Mouse (Mus musculus): ENCODE measurements around the gene Il1r1. TPM values are rescaled to one million over a fixed set of nuclear protein-coding genes. Genes with fewer than 3 reads are reported as not detected.

The Il1r1 gene
- polyA plus RNA-seq, 1 experiment from 2014 or later: 12.9 TPM

DNA sequence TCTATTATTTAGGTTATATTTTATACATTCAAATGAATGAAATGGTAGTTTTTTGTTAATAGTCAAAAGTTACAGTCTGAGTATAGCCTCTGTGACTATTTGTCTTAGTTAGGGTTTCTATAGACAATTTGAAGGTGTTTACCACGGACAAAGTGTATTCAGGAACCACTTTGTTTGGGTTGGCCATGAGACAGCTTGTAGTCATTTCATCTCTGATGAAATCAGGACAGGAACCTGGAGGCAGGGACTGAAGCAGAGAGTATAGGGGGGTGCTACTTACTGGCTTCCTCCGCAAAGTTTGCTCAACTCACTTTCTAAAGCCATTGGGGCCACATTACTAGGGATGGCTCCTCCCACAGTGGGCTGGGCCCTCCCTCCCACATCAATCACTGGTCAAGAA, 86.7 kb downstream of the Il1r1 start:
- no peaks in the 10 kb centered on the region for H3K4me1 ChIP-seq
- no peak overlapping the region for H3K4me3 ChIP-seq
- H3K36me3 ChIP-seq: peaks cover 6% of the 10 kb centered on the region; the same call in 1 of the 2 replicates
- no peaks in the 10 kb centered on the region for H3K9me3 ChIP-seq
- WGBS: 78% methylated on average over 2 of the region's 2 CpGs
- H3K27me3 ChIP-seq (ENCODE audit: insufficient read depth, poor library complexity, severe bottlenecking): no peaks in the 10 kb centered on the region
- DNase-seq (ENCODE audit: low spot score): no peak
- H3K27ac ChIP-seq: no peak overlapping the region

DNA sequence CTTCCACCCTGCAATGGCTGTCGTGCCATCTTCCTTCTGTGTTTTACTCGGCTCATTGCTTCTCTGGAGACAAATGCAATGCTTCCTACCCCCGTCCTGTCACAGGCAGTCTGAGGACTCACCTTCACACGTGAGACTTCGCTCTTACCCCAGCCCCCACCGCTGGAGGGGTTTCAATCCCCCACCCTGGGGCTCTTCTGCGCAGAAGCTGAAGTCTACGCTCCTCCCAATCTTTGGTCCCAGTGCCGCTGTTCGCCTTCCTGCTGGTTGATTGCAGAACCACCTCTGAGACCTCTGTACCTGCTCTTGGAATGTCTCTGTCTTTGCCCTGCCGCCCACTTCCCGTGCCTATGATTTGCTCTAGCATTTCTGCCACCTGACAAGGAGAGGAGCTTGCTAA, 89.1 kb downstream of the Il1r1 start:
- peaks cover 6% of the 10 kb centered on the region; the same call in 1 of the 2 replicates for H3K36me3 ChIP-seq
- H3K27me3 ChIP-seq (ENCODE audit: insufficient read depth, poor library complexity, severe bottlenecking): no peaks in the 10 kb centered on the region
- no peaks in the 10 kb centered on the region for H3K4me1 ChIP-seq
- 78% methylated on average over 12 of the region's 12 CpGs for WGBS
- no peak for DNase-seq (ENCODE audit: low spot score)
- no peaks in the 10 kb centered on the region for H3K9me3 ChIP-seq
- no peak overlapping the region for H3K27ac ChIP-seq
- no peak overlapping the region for H3K4me3 ChIP-seq

DNA sequence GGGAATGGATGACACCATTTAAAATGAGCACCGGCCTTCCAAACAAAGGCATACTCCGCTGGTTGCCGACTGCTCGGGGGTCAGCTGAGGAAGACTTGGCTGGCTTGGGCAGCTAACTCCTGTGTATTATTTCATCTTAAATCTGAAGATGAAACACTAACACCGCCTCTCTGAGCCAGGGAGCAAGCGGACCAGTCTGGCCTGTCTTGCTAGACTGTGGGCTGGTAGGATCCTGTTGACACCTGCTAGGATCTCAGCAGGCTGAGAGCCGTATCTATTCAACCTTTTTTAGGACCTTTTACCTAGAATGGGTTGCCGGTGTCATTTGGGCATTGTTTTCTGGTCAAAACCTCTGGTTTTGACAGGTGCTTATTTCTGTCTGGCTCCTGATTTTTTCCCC, 92.8 kb downstream of the Il1r1 start:
- no peak overlapping the region for H3K27ac ChIP-seq
- H3K27me3 ChIP-seq (ENCODE audit: insufficient read depth, poor library complexity, severe bottlenecking): no peaks in the 10 kb centered on the region
- DNase-seq (ENCODE audit: low spot score): no peak
- peaks cover 6% of the 10 kb centered on the region; the same call in 1 of the 2 replicates for H3K36me3 ChIP-seq
- H3K9me3 ChIP-seq: no peaks in the 10 kb centered on the region
- WGBS: 87% methylated on average over 8 of the region's 8 CpGs
- no peak overlapping the region for H3K4me3 ChIP-seq
- H3K4me1 ChIP-seq: peaks cover 6% of the 10 kb centered on the region; the same call in 1 of the 2 replicates

DNA sequence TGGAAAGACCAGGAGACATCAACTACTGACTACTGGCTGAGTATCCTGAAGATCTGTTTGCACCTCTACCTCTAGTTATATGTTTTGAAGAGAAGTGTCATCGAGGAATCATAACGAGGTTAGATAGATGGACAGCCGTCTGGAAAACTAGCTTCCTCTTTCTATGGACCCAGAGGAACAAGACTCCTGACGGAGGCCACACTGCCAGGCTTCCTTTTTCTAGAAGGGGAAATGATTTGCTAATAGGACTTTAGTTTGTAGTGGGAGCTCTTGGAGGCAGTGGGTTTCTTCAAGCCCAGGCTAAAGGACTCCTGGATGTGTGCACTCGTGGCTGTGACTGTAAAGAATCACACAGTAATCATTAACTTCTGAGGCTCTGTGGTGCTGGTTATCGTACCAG, 96.9 kb downstream of the Il1r1 start:
- no peak overlapping the region for H3K4me3 ChIP-seq
- 73% methylated on average over 6 of the region's 6 CpGs for WGBS

DNA sequence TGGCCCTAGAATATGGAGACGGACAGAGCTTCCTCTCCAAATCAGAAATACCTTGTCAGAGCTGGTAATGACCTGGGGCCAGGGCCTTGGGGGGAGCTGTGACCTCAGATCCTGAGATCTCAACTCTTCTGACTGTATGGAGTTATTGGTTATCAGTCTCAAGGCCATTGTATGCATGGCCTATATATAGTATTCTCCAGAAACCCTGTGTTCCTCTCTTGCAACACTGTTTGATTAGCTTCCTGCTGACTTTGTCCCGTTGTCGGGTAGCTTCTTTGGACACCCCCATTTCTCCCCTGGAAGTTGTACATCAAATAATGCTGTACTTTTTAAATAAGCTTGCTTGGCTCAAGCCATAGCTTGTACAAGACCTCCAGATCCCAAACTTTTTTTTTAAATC, 97.7 kb downstream of the Il1r1 start:
- Histone ChIP-seq H3K4me3 (no peak overlapping the region), H3K36me3 (no peaks in the 10 kb centered on the region), H3K27me3 (ENCODE audit: insufficient read depth, poor library complexity, severe bottlenecking) (peaks cover 30% of the 10 kb centered on the region), H3K9me3 (no peaks in the 10 kb centered on the region), H3K27ac (no peak overlapping the region), H3K4me1 (peaks cover 17% of the 10 kb centered on the region)
- no peak for DNase-seq (ENCODE audit: low spot score)
- WGBS: 81% methylated on average over 3 of the region's 3 CpGs

More for the DNA sequence above, 96.9 kb downstream of the Il1r1 start:
- H3K9me3 ChIP-seq: no peaks in the 10 kb centered on the region
- H3K4me1 ChIP-seq: peaks cover 17% of the 10 kb centered on the region
- H3K36me3 ChIP-seq: no peaks in the 10 kb centered on the region
- H3K27me3 ChIP-seq (ENCODE audit: insufficient read depth, poor library complexity, severe bottlenecking): peaks cover 25% of the 10 kb centered on the region
- H3K27ac ChIP-seq: no peak overlapping the region
- DNase-seq (ENCODE audit: low spot score): no peak

DNA sequence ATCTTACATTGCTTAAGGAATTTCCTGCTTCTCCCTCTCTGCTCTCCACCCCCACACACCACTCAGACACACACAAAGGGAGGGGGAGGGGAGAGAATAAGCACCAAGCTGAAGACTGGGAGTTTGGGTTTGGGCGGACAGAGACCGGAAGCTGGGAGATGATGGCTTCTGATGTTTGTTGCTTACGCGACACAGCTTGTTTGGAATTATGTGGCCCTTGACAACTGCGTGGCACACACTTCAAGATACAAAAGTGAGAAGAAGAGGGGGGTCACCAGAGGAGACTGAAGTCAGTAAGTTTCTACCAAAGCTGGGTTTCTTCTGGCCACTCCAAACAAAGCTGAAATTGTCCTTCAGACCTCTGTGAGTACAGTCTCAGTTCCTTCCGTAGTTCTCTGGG, 99.6 kb downstream of the Il1r1 start, which contains the start of gene Il1rl2:
TSS of gene Il1rl2 (plus strand) at position 154 of the 400 bp plus-strand sequence.
- Histone ChIP-seq H3K9me3 (no peaks in the 10 kb centered on the region), H3K27ac (peak within 1 kb of the TSS; percentile 36; the same call in 1 of the 2 replicates), H3K27me3 (ENCODE audit: insufficient read depth, poor library complexity, severe bottlenecking) (peaks cover 37% of the 10 kb centered on the region), H3K4me3 (peak within 1 kb of the TSS; percentile 55), H3K36me3 (no peaks in the 10 kb centered on the region), H3K4me1 (peaks cover 17% of the 10 kb centered on the region)
- DNase-seq (ENCODE audit: low spot score): no peak
- 33% methylated on average over 6 of the region's 6 CpGs for WGBS

DNA sequence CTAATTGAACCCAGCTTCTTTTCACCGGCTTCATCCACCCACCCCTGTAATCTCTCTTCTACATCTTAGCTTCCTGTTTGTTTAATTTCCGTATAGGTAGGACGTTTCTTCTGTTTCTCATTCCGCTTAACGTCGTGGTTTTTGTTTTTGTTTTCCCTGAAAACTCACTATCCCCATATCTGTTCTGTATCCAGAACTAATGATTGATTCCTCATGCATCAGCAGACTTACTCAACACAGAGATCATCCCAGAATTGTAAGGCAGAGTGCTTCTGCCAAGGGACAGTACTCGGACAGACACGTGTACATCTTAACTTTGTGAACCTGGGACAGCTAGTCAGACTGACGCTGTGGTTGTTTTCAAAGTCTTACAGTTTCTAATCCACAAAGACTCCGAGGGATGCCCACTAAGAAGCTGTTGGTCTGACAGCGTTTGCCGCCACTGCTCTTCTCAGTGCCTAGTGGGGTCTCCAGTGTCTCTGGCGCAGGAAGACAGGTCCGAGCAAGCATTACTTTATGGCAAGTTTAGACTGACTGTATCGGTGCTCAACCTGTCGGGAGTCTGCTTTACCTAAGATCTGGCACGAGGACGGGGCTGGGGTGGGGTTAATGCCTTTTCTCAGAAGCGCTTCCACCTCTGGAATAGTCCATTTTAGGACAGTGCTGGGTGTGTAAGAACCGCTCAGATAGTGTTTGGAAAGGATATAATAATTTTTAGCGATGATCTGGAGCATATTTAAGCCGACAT, 100.2 kb downstream of the Il1r1 start:
- 0 out of 2 replicates have a peak overlapping the region, but pooled peaks have one; percentile 36 for H3K27ac ChIP-seq
- H3K9me3 ChIP-seq: no peaks in the 10 kb centered on the region
- H3K36me3 ChIP-seq: no peaks in the 10 kb centered on the region
- H3K27me3 ChIP-seq (ENCODE audit: insufficient read depth, poor library complexity, severe bottlenecking): peaks cover 37% of the 10 kb centered on the region
- DNase-seq (ENCODE audit: low spot score): no peak
- peaks cover 15% of the 10 kb centered on the region for H3K4me1 ChIP-seq
- peak overlapping the region; percentile 55 for H3K4me3 ChIP-seq
- WGBS: 7% methylated on average over 22 of the region's 22 CpGs

DNA sequence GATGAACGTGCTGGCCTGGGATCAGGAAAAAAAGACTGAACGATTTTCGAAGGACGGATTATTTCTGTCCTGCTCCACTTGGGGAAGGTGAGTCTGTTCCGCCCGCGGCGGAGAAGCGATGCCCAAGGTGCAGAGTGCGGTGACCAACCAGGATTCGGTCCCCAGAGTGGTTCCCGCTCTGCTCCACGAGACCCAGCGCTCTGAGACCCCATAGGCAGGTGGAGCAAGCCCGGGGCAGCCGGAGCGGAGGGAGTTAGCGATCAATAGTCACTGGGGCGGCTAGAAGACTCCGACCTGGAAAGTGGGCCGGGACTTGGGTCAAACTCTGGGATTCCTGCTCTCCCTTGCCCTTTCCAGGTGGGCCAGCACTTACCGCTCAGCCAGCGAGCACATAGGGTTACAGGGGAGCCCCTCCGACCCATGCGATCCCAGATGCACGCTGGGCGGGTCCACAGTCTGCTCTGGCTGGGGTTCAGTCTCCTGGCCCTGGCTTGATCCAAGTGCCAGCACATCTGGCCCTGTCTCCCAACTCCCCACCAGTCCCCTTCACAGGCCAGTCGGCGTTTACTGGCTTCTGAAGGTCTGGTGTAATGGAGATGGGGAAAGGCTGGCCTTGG, 100.9 kb downstream of the Il1r1 start:
- Histone ChIP-seq H3K27ac (no peak overlapping the region), H3K9me3 (no peaks in the 10 kb centered on the region), H3K27me3 (ENCODE audit: insufficient read depth, poor library complexity, severe bottlenecking) (peaks cover 37% of the 10 kb centered on the region), H3K4me1 (peaks cover 11% of the 10 kb centered on the region), H3K36me3 (no peaks in the 10 kb centered on the region), H3K4me3 (peak overlapping the region; percentile 55)
- 2% methylated on average over 29 of the region's 29 CpGs for WGBS
- no peak for DNase-seq (ENCODE audit: low spot score)

DNA sequence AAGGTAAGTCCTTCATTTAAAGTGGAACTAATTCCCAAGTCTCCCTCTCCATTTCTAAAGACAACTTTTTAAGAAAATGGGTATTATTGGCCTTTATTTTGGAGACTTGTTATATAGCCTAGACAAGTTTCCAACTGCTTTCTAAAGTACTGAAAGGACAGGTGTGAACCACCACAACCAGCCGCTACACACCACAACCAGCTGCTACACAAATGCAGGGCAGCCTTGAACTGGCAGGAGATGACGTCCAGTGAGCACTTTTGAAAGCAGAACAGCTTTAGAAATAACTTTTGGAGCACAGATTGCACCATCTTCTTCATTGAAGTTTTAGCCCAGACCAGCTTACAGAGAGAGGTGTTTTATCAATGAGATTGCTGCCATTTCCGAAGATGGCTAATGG, 102.7 kb downstream of the Il1r1 start:
- WGBS: 83% methylated on average over 3 of the region's 3 CpGs
- peaks cover 11% of the 10 kb centered on the region for H3K4me1 ChIP-seq
- no peak overlapping the region for H3K27ac ChIP-seq
- H3K36me3 ChIP-seq: no peaks in the 10 kb centered on the region
- H3K27me3 ChIP-seq (ENCODE audit: insufficient read depth, poor library complexity, severe bottlenecking): peaks cover 37% of the 10 kb centered on the region
- no peak for DNase-seq (ENCODE audit: low spot score)
- no peaks in the 10 kb centered on the region for H3K9me3 ChIP-seq
- no peak overlapping the region for H3K4me3 ChIP-seq

DNA sequence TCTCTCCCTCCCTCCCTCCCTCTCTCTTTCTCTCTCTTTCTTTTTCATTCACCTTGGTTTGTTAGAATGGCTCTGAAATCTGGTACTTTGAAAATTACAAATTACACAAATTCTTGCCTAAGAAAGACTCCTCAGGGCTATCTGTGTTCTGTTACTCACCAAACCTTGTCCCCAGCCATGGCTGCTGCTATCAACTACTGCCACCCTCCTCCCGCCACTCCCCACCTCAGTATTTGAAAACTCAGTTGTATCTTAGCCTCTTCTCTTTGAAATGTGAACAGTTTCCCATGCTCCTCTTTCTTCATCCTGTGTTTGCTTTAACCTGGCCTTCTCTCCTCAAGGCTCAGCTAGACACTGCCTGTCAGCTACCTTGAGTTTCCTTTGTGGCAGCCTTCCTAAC, 104.6 kb downstream of the Il1r1 start:
- Histone ChIP-seq H3K36me3 (no peaks in the 10 kb centered on the region), H3K4me1 (peaks cover 11% of the 10 kb centered on the region), H3K4me3 (no peak overlapping the region), H3K9me3 (no peaks in the 10 kb centered on the region), H3K27ac (no peak overlapping the region), H3K27me3 (ENCODE audit: insufficient read depth, poor library complexity, severe bottlenecking) (peaks cover 33% of the 10 kb centered on the region)
- WGBS: 65% methylated on average over 1 of the region's 1 CpGs
- no peak for DNase-seq (ENCODE audit: low spot score)

DNA sequence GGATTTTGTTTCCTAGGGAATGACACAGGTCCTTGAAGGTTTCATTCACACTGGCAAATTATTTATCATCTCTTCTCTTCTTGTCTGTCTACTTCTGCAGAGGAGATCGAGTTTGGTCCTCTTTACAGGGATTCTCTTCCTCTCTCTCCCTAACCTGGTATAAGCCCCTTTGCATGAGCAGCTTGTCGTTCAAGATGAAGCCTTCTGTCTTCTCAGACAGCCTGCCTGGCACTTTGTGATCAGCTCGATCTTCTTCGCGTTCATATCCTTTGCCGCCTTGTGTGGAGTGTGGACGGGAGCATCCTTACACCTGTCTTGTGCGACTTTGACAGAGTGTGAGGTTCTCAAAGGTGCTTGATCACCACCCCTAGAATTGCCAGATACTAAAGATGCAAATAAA, 105.3 kb downstream of the Il1r1 start:
- H3K27me3 ChIP-seq (ENCODE audit: insufficient read depth, poor library complexity, severe bottlenecking): peaks cover 27% of the 10 kb centered on the region
- H3K27ac ChIP-seq: no peak overlapping the region
- no peak for DNase-seq (ENCODE audit: low spot score)
- H3K4me1 ChIP-seq: peaks cover 11% of the 10 kb centered on the region
- 79% methylated on average over 8 of the region's 8 CpGs for WGBS
- no peaks in the 10 kb centered on the region for H3K36me3 ChIP-seq
- no peak overlapping the region for H3K4me3 ChIP-seq
- H3K9me3 ChIP-seq: no peaks in the 10 kb centered on the region

DNA sequence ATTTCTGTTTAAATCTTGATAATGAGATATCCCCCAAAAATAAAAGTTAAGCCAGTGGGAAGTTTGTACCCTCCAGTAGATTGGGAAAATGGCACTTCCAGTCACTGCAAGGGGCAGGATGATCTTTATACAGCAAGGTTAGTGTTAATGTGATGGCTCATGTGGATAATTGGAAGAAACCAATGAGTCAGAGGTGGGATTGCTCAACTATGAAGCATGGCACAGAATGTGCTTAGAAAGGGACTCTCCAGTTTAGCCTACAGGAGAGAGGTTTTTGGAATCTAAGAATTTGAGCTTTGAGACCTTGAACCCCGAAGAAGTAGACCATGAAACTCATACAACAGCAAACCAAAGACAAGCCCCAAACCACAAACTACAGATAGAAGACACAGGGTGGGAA, 114.5 kb downstream of the Il1r1 start:
- no peak overlapping the region for H3K27ac ChIP-seq
- H3K36me3 ChIP-seq: no peaks in the 10 kb centered on the region
- H3K4me1 ChIP-seq: no peaks in the 10 kb centered on the region
- no peak overlapping the region for H3K4me3 ChIP-seq
- WGBS: 78% methylated on average over 1 of the region's 1 CpGs
- DNase-seq (ENCODE audit: low spot score): no peak
- no peaks in the 10 kb centered on the region for H3K27me3 ChIP-seq (ENCODE audit: insufficient read depth, poor library complexity, severe bottlenecking)
- H3K9me3 ChIP-seq: no peaks in the 10 kb centered on the region

DNA sequence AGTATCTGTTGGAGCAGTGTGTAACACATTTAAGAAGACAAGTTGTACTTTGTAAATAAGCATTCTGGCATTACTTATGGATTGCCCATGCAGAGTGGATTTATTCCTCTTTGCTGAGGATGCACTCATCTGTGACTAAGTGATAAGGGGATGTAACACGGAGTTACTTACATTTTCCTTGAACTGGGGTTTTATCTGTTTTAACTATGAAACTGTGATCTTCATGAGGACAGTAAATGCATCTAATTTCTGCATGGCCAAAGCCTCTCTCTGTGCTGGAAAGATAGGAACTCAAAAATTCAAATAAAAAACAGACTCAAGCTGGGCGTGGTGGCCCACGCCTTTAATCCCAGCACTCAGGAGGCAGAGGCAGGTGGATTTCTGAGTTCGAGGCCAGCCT, 115.2 kb downstream of the Il1r1 start:
- DNase-seq (ENCODE audit: low spot score): no peak
- Histone ChIP-seq H3K9me3 (no peaks in the 10 kb centered on the region), H3K4me1 (no peaks in the 10 kb centered on the region), H3K27ac (no peak overlapping the region), H3K4me3 (no peak overlapping the region), H3K27me3 (ENCODE audit: insufficient read depth, poor library complexity, severe bottlenecking) (no peaks in the 10 kb centered on the region), H3K36me3 (no peaks in the 10 kb centered on the region)
- 85% methylated on average over 4 of the region's 4 CpGs for WGBS
